Mouse (Mus musculus) hindbrain, embryonic 16.5 days (tissue): ENCODE results near the gene Syk. TPM values are rescaled to one million over a fixed set of nuclear protein-coding genes. Genes with fewer than 3 reads are reported as not detected.

Experiments used
- ATAC-seq: fragments of 200-750 bp; cut with Nextera tagmentation; 2 replicates; pipeline ENCODE4 v1.8.0; 2017; ENCODE audit warnings: moderate TSS enrichment, moderate library complexity
- H3K27ac ChIP-seq: fragments of 300-500 bp; sonication (generic); 2 replicates; pipeline ENCODE4 v1.5.1; 2014; ENCODE audit warnings: low read depth, mild to moderate bottlenecking, control low read depth, low read length, moderate library complexity
- H3K27me3 ChIP-seq: fragments of 300-500 bp; sonication (generic); replicated peaks from 2 replicates; pipeline ENCODE4 v1.6.1; 2014; ENCODE audit warnings: low read length; ENCODE audit not compliant: control insufficient read depth, insufficient read depth
- H3K36me3 ChIP-seq: fragments of 300-500 bp; sonication (generic); 2 replicates; pipeline ENCODE4 v1.6.1; 2014; ENCODE audit warnings: mild to moderate bottlenecking, low read length, moderate library complexity, mixed read lengths; ENCODE audit not compliant: control insufficient read depth, insufficient read depth
- H3K4me1 ChIP-seq: fragments of 300-500 bp; sonication (generic); 2 replicates; pipeline ENCODE4 v1.6.1; 2014; ENCODE audit warnings: low read depth, low read length; ENCODE audit not compliant: control insufficient read depth, insufficient read depth
- H3K4me2 ChIP-seq: fragments of 300-500 bp; sonication (generic); 2 replicates; pipeline ENCODE4 v1.6.1; 2014; ENCODE audit warnings: mild to moderate bottlenecking, low read length, control low read depth, moderate library complexity
- H3K4me3 ChIP-seq: fragments of 300-500 bp; sonication (generic); 2 replicates; pipeline ENCODE4 v1.5.1; 2014; ENCODE audit warnings: mild to moderate bottlenecking, low read length, control low read depth, moderate library complexity
- H3K9ac ChIP-seq: fragments of 300-500 bp; sonication (generic); 2 replicates; pipeline ENCODE4 v1.6.1; 2014; ENCODE audit warnings: low read depth, mild to moderate bottlenecking, control low read depth, low read length, moderate library complexity
- H3K9me3 ChIP-seq: fragments of 300-500 bp; sonication (generic); 2 replicates; pipeline ENCODE4 v1.6.1; 2014; ENCODE audit warnings: mild to moderate bottlenecking, low read length, moderate library complexity; ENCODE audit not compliant: control insufficient read depth
- WGBS: fragments of 180-500 bp; shearing (Covaris S2); extraction: QIAGEN DNeasy Blood & Tissue Kit; methylation state at CpG from one replicate; pipeline ENCODE4 v1.1.7; 2014; 5-methylcytosine and 5-hydroxymethylcytosine counted together
- polyA plus RNA-seq: library from polyadenylated mRNA; unstranded; fragments of >200 nt; fragmentation: Nextera tagmentation; extraction: Ambion mirVana; gene quantifications from 2 replicates; pipeline ENCODE4 v1.2.1, GENCODE M21; 2015

Syk gene
- polyA plus RNA-seq, 1 experiment from 2014 or later = 1.1 TPM

DNA sequence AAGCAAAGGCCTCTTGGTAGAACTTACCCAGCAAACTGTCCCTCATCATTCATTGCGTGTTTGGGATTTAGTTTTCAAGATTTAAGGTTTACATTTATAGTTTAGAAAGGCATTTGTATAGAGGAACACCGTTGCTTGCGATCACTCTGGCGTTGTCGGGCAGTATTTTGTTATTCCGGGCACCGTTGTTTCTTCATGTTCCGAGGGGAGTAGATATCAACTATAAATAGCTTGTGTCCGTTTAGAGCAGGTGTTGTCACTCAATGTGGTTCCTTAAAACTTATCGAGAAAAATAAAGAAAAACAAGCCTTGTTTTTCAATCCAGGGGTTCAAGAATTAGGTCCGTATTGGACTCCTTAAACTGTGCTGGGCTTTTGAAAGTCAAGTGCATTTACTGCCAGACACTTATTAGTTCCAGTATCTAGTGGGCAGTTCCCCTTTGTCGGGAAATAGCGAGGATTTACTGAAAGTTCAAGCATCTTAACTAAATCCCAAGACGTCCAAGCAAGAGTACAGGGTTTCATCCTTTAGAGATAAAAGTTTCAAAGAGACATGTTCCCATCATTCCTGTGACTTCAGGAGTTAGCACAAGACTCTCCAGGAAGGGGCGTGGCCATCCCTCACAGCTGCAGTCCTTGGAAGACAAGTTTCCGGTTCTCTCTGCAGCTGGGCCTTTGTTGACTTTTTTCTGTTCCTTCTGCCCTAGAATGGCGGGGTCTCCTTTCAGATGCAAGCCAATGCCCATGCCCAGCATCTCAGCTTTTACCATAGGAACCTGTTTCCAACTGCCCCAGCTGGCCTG is 1.9 kb downstream of the Syk start:
- 71% methylated on average over 17 of the region's 17 CpGs for WGBS
- Histone ChIP-seq H3K4me1 (peaks cover 4% of the 10 kb centered on the region; the same call in 1 of the 2 replicates), H3K27me3 (peaks cover 5% of the 10 kb centered on the region), H3K4me2 (no peak overlapping the region), H3K4me3 (no peak overlapping the region), H3K27ac (no peak overlapping the region), H3K9ac (no peak overlapping the region), H3K36me3 (no peaks in the 10 kb centered on the region), H3K9me3 (no peaks in the 10 kb centered on the region)
- no peak for ATAC-seq

DNA sequence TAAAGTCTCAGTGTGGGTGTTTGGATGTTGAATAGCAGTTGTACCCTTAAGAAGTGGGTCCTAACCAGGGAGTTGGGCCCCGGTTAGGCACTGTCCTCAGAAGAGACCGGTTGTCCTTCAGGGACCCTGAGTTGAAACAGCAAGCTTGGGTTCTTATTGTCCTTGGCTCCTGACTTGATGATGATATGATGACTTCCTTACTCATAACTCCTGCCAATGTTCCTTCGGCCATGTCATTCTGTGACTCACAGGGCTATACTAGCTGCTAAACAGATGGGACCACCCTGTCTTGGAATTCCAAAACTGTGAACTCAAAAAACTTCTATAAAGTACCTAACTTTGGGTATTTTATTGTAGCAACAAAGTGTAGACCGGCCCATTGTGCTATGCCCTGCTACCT is 4.8 kb downstream of the Syk start:
- H3K27me3 ChIP-seq = peaks cover 2% of the 10 kb centered on the region
- no peak for ATAC-seq
- no peak overlapping the region for H3K9ac ChIP-seq
- peaks cover 2% of the 10 kb centered on the region; the same call in 1 of the 2 replicates for H3K4me1 ChIP-seq
- WGBS = 95% methylated on average over 4 of the region's 4 CpGs
- no peak overlapping the region for H3K27ac ChIP-seq
- H3K4me2 ChIP-seq = no peak overlapping the region
- H3K9me3 ChIP-seq = no peaks in the 10 kb centered on the region
- no peaks in the 10 kb centered on the region for H3K36me3 ChIP-seq
- no peak overlapping the region for H3K4me3 ChIP-seq

DNA sequence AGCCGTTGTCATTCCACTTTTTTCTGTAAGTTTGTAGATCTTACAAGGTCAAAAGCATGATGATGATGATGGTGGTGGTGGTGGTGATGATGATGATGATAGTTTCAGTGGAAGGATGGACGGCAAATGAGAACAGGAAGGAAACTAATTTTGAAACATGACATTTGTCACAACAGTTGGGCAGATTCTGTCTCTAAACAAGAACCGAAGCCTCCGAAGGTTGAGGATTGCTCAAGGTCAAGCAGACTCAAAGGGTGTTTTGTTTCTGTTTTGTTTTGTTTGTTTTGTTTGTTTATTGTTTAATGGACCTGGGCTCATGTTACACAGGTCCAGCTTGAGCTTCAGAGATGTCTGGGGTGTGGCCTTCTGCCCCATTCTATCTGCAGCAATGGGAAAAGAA is 6.1 kb downstream of the Syk start:
- Histone ChIP-seq H3K36me3 (no peaks in the 10 kb centered on the region), H3K27me3 (peaks cover 2% of the 10 kb centered on the region; the same call in 1 of the 2 replicates), H3K4me2 (no peak overlapping the region), H3K4me3 (no peak overlapping the region), H3K27ac (no peak overlapping the region), H3K4me1 (no peaks in the 10 kb centered on the region), H3K9ac (no peak overlapping the region), H3K9me3 (no peaks in the 10 kb centered on the region)
- no peak for ATAC-seq
- 93% methylated on average over 4 of the region's 4 CpGs for WGBS

DNA sequence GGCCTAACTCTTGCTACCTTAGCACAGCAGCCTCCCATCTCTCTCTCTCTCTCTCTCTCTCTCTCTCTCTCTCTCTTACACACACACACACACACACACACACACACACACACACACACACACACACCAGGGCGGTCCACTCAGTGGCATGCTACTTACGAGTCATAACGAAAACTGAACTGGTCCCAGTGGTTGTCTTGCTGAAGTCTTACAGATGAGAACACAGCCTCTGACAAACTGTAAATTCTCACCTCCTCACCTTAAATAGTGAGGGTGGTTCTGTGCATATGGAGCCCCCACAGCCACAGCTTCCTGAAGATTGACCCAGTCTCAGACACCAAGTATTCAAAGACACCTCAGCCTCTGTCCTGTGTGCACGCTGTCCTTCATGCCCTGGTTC is 8.9 kb downstream of the Syk start:
- no peak for ATAC-seq
- Histone ChIP-seq H3K9ac (no peak overlapping the region), H3K4me1 (no peaks in the 10 kb centered on the region), H3K9me3 (no peaks in the 10 kb centered on the region), H3K27ac (no peak overlapping the region), H3K4me2 (no peak overlapping the region), H3K36me3 (no peaks in the 10 kb centered on the region), H3K4me3 (no peak overlapping the region), H3K27me3 (no peaks in the 10 kb centered on the region)
- 99% methylated on average over 4 of the region's 4 CpGs for WGBS

DNA sequence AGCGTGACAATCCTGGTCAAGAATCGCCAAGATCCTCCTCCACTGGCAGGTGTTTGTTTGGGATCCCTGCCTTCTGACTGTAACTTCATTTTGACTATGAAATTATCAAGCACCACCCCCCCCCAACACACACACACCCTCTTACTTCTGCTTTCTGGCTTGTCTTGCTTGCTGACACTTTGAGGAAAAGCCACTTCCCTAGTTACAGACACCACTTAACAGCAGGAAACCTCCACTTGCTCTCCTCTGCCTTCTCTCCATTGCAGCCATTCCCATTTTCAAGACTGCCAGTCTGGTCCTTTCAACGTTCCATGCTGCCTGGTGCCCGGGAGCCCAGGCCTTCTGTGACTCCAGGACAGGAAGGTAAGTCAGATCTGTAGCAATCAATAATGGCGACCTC is 13.7 kb downstream of the Syk start:
- H3K9ac ChIP-seq = no peak overlapping the region
- H3K27ac ChIP-seq = no peak overlapping the region
- ATAC-seq = no peak
- no peaks in the 10 kb centered on the region for H3K9me3 ChIP-seq
- no peaks in the 10 kb centered on the region for H3K36me3 ChIP-seq
- WGBS = 69% methylated on average over 5 of the region's 5 CpGs
- no peaks in the 10 kb centered on the region for H3K27me3 ChIP-seq
- H3K4me3 ChIP-seq = no peak overlapping the region
- no peaks in the 10 kb centered on the region for H3K4me1 ChIP-seq
- no peak overlapping the region for H3K4me2 ChIP-seq

DNA sequence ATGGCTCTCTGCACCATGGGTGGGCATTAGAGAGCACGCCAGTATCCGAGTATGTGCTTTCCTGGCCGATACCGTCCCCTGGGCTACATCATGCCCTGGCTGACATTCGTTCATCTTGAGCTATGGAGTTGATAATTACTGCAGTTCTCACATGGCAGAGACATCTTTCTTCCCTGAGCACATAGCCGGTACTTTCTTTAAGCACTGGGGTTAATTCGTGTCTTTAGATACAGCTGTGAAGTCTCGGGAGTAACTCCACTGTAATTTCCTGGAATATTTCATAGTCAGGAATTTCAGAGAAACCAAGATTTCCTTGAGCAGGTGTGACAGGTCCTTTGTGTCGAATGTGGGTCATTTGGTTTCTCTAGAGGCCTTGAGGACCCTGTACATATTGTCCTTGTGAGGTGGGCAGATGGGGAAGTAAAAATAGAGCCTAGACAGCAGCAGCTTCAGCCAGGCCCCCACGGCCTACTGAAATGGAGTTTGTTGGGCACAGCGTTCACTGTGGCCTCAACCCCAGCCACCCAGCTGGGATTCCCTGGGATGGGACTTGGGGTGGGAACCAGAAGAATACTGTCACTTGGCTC is 14.2 kb downstream of the Syk start:
- 72% methylated on average over 11 of the region's 11 CpGs for WGBS
- ATAC-seq = no peak
- no peak overlapping the region for H3K27ac ChIP-seq
- no peak overlapping the region for H3K9ac ChIP-seq
- no peaks in the 10 kb centered on the region for H3K9me3 ChIP-seq
- H3K4me3 ChIP-seq = no peak overlapping the region
- H3K4me1 ChIP-seq = no peaks in the 10 kb centered on the region
- H3K27me3 ChIP-seq = no peaks in the 10 kb centered on the region
- no peaks in the 10 kb centered on the region for H3K36me3 ChIP-seq
- no peak overlapping the region for H3K4me2 ChIP-seq

DNA sequence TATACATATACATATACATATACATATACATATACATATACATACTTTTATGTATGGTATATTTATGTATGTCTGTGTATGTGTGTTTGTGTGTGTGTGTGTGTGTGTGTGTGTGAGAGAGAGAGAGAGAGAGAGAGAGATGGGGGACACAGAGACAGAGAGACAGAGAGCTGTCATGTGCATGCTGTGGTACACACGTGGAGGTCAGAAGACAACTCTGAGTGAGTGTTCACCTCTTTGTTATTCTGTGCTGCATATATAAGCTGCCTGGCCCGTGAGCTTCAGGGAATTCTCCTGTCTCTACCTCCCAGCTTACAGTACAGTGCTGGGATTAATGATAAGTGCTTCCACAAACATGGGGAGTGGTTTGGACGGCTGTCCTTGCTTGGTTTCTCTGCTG is 15.3 kb downstream of the Syk start:
- H3K36me3 ChIP-seq = no peaks in the 10 kb centered on the region
- H3K4me3 ChIP-seq = no peak overlapping the region
- H3K27ac ChIP-seq = no peak overlapping the region
- H3K4me2 ChIP-seq = no peak overlapping the region
- WGBS = 58% methylated on average over 3 of the region's 3 CpGs
- no peak overlapping the region for H3K9ac ChIP-seq
- no peaks in the 10 kb centered on the region for H3K27me3 ChIP-seq
- no peaks in the 10 kb centered on the region for H3K9me3 ChIP-seq
- no peak for ATAC-seq
- no peaks in the 10 kb centered on the region for H3K4me1 ChIP-seq

DNA sequence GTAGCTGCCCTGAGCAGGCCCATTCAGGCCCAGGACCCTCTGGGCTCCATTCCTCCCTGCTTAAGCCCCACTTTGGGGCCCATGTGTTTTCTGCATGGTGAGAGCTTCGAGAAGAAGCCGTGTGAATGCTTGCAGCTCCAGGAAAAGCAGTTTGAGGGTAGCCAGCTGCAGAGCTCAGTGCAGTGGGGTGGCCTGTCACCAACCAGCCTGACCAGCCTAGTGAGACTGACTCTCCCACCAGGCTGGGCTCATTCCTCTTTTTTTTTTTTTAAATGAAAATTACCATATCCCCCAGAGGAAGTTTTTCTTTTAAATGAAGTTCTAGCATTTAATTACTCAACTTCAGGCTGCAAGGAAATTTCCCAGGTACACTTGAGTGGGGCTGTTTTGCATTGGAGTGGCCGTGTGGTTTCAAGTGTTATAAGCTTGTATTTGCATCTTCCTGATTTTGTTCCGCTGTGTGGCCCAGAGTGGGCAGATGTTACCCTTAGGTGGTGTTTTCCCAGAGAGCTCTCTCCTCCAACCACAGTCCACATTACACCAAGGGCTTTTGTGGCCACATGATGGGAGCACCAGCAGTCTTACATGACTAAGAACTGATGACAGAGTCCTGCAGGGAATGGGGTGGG is 17.2 kb downstream of the Syk start:
- Histone ChIP-seq H3K4me3 (no peak overlapping the region), H3K27me3 (no peaks in the 10 kb centered on the region), H3K4me1 (peaks cover 4% of the 10 kb centered on the region; the same call in 1 of the 2 replicates), H3K9me3 (no peaks in the 10 kb centered on the region), H3K36me3 (no peaks in the 10 kb centered on the region), H3K9ac (no peak overlapping the region), H3K27ac (no peak overlapping the region), H3K4me2 (no peak overlapping the region)
- WGBS = 65% methylated on average over 4 of the region's 4 CpGs
- no peak for ATAC-seq

DNA sequence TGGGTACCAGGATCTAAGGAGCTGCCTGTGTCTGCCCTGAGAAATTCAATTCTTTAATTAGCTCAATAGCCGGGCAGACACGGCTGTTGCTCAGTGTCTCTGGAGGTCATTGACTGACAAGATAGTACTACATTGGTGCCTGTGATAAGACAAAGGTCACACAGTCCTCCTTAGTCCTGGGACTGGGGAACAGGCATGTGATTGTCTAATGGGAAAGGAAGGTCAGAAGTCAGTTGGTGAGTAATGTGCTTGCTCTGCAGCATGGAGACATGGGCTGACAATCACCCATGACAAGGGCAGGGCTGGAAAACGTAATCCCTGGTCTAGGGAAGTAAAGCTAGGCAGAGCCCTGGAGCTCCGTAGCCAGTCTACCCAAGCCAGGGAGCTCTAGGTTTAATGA is 19.8 kb downstream of the Syk start:
- Histone ChIP-seq H3K27me3 (no peaks in the 10 kb centered on the region), H3K27ac (no peak overlapping the region), H3K36me3 (no peaks in the 10 kb centered on the region), H3K4me1 (peaks cover 4% of the 10 kb centered on the region; the same call in 1 of the 2 replicates), H3K9ac (no peak overlapping the region), H3K4me3 (no peak overlapping the region), H3K9me3 (no peaks in the 10 kb centered on the region), H3K4me2 (no peak overlapping the region)
- ATAC-seq = no peak
- 65% methylated on average over 4 of the region's 4 CpGs for WGBS
